Mouse (Mus musculus): ENCODE measurements around the gene Plekhh2.

The Plekhh2 gene

GRCm38 (mm10) chr17:84645119-84645518 is 133.4 kb downstream of the Plekhh2 start:
- no peak for DNase-seq (ENCODE audit: low spot score)

DNA sequence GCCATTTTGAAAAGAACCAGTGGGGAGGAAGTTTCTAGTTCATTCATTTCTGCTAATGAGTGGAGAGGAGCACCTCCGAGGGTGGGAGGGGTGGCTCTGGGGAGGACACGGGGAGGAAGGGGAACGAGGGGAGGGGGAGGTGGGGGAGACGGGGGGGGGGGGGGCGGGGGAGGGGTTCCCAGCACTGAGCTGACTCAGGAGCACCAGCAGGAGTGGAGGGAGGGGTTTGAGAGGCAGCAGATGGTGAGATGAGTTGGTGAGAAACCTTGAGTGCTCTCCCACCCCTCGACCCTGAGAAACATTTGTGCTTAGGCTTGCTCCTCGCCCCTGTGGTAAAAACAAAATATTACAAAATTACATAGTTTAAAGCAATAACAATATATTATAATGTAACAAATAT is 134.2 kb downstream of the Plekhh2 start:
- no peak for DNase-seq (ENCODE audit: low spot score)

GRCm38 (mm10) chr17:84646477-84646876 is 134.8 kb downstream of the Plekhh2 start:
- DNase-seq (ENCODE audit: low spot score) = no peak

DNA sequence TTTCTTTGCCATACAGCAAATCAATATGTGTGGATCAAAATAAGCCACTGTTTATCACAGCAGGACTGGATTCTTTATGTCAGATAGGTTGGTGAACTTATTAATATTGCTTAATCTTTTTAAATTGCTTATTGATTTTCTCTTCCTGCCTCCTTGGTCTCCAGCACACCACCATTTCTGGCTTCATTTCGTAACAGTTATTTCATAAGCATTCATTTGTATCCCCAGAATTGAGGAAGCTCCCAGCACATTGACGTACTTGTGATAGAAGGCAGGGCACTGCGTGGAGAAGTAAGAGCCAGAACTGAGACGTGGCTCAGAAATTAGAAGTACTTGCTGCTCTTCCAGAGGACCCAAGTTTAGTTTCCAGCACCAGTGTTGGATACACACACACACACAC is 135.9 kb downstream of the Plekhh2 start:
- DNase-seq (ENCODE audit: low spot score) = no peak

GRCm38 (mm10) chr17:84650302-84651017 is 138.8 kb downstream of the Plekhh2 start:
- no peak for DNase-seq (ENCODE audit: low spot score)

DNA sequence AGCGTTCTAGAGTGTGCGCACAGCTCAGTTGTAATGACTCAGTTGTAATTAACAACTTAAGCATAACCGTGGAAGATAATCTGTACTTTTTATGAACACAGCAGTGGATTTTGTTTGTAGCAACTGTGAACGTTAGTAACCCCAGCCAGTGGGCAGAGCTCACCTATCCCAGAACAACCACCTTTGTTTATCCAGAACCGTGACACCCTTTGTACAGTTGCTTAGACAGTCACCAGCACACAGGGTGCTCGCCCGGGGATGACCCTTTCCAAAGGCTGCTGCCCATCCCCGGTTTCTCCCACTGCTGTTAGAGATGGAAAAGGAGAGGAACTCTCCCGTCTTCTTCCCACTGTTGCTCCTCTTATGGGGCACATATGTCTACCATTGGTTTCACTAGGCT is 141.8 kb downstream of the Plekhh2 start:
- DNase-seq (ENCODE audit: low spot score) = no peak

DNA sequence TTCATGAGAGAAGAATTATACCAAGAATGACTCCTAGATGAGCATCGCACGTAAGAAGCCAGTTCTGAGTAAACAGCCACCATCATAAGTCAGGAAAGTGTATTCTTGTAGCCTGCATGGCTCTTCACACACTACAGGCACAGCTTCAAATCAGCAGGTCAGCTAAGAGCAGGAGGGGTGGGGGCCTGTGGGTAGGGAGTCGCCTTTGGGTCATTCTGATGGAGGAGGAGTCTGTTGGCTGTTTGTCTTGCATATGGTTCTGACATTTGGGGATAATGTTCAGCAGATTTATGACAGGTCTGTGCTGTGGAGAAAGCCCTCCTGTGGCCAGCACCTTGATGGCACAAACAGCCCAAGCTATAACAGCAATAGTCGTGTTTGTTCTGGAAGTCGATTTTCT is 144.5 kb downstream of the Plekhh2 start:
- DNase-seq (ENCODE audit: low spot score) = no peak

- DNase-seq (ENCODE audit: low spot score) = no peak
Measured at GRCm38 (mm10) chr17:84656653-84657421, 145.1 kb downstream of the Plekhh2 start.

- DNase-seq (ENCODE audit: low spot score) = no peak
Measured at GRCm38 (mm10) chr17:84657422-84657732, 145.7 kb downstream of the Plekhh2 start.

DNA sequence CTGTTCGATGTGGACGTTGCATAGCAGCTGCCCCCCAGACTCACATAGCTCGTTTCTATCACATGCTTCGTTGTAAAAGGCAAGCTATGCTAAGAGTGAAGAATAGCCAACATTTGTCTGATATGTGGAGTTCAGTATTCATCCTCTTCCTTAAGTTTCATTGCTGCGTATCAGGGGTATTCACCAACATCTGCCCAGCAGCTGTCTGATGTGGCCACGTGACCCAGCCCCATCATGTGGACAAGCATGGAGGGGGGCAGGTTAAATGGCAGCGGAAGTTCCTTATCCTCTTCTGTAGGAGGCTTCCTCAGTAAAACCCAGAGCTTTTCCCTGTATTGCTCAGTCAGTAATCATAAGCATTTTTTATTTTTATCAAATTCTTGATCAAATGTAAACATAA is 146.1 kb downstream of the Plekhh2 start:
- DNase-seq (ENCODE audit: low spot score) = no peak

DNA sequence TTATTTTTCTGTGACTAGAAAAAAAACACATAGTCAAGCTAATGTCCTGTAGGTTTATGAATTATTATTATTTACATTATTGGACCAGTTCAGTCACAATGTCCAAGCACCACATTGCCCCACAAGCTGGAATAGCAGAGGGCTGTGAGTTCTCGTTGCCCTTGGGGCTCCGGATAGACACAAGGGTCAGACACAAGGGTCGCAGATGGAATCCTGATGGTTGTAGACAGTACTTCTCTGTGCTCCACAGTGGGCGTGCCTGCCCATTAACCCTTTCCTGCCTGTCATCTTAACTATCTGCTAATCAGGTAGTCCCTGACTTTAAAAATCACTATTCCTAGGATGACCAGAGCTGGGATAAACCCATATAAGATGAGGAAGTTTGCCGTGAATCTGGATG is 146.5 kb downstream of the Plekhh2 start:
- no peak for DNase-seq (ENCODE audit: low spot score)

- no peak for DNase-seq (ENCODE audit: low spot score)
Measured at GRCm38 (mm10) chr17:84658951-84659350, 147.3 kb downstream of the Plekhh2 start.

DNA sequence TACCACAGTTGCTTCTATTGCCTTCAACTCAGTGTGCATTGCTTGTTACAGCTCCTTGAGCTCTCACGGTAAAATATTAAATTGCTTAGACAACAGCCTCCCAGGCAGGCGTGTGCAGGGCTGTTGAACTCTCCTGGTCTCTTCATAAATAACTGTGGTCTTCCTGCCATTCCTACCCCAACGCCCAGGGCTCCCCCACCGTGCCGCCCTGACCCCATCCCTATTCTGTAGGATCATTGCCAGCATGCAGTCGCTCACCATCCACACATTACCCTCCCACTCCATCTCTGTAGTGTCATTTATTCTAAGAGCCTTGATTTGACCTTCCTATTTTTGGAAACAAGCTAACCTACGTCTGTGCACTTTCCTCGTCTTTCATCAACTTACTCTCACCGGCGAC is 153.4 kb downstream of the Plekhh2 start:
- DNase-seq (ENCODE audit: low spot score) = no peak

- DNase-seq (ENCODE audit: low spot score) = no peak
Measured at GRCm38 (mm10) chr17:84665691-84666090, 154.0 kb downstream of the Plekhh2 start.

- DNase-seq (ENCODE audit: low spot score) = no peak
Measured at GRCm38 (mm10) chr17:84667848-84668247, 156.2 kb downstream of the Plekhh2 start.
